Mouse (Mus musculus) lung, postnatal 25 days (tissue): ENCODE results near the gene Bcl2l10.
"Not testable (repeated sequence)": the region's sequence is repeated elsewhere in the genome, so short reads cannot be mapped to it uniquely, and the experiment has no call there.

Source experiments
- DNase-seq: peaks from one replicate; pipeline ENCODE4 v3.0.0; 2022; ENCODE audit warnings: low spot score

The Bcl2l10 gene

GRCm38 (mm10) chr9:75348066-75348465, 508 bp downstream of the Bcl2l10 start:
- DNase-seq, result no peak

GRCm38 (mm10) chr9:75348641-75349040, 1.1 kb downstream of the Bcl2l10 start:
- DNase-seq, result no peak

GRCm38 (mm10) chr9:75353094-75353493, 5.5 kb downstream of the Bcl2l10 start:
- DNase-seq, result no peak

GRCm38 (mm10) chr9:75355783-75356182, 8.2 kb downstream of the Bcl2l10 start:
- DNase-seq, result no peak

GRCm38 (mm10) chr9:75357087-75357654, 9.6 kb downstream of the Bcl2l10 start:
- DNase-seq, result no peak

- DNase-seq, result peak; percentile 84
These were observed 14.1 kb downstream of the Bcl2l10 start for GRCm38 (mm10) chr9:75361699-75362098.

GRCm38 (mm10) chr9:75362201-75362600, 14.6 kb downstream of the Bcl2l10 start:
- peak; percentile 21 for DNase-seq

GRCm38 (mm10) chr9:75363001-75363400, 15.4 kb downstream of the Bcl2l10 start:
- no peak for DNase-seq

- DNase-seq, result not testable (repeated sequence)
These were observed 16.1 kb downstream of the Bcl2l10 start for GRCm38 (mm10) chr9:75363702-75364101.

- DNase-seq, result no peak
These were observed 17.6 kb downstream of the Bcl2l10 start for GRCm38 (mm10) chr9:75365195-75365594.

GRCm38 (mm10) chr9:75366191-75366590, 18.6 kb downstream of the Bcl2l10 start:
- DNase-seq, result no peak

- no peak for DNase-seq
These were observed 21.2 kb downstream of the Bcl2l10 start for GRCm38 (mm10) chr9:75368779-75369178.

GRCm38 (mm10) chr9:75375606-75376005, 28.0 kb downstream of the Bcl2l10 start:
- no peak for DNase-seq

GRCm38 (mm10) chr9:75376428-75376827, 28.9 kb downstream of the Bcl2l10 start:
- no peak for DNase-seq

- no peak for DNase-seq
These were observed 31.2 kb downstream of the Bcl2l10 start for GRCm38 (mm10) chr9:75378774-75379173.

GRCm38 (mm10) chr9:75382825-75383224, 35.3 kb downstream of the Bcl2l10 start:
- DNase-seq, result no peak

GRCm38 (mm10) chr9:75383785-75384184, 36.2 kb downstream of the Bcl2l10 start:
- DNase-seq, result no peak

GRCm38 (mm10) chr9:75384337-75384962, 36.9 kb downstream of the Bcl2l10 start:
- DNase-seq, result no peak

GRCm38 (mm10) chr9:75385218-75385974, 37.8 kb downstream of the Bcl2l10 start:
- DNase-seq, result peak; percentile 37

GRCm38 (mm10) chr9:75393251-75393650, 45.7 kb downstream of the Bcl2l10 start:
- no peak for DNase-seq

GRCm38 (mm10) chr9:75395971-75396370, 48.4 kb downstream of the Bcl2l10 start:
- no peak for DNase-seq

- no peak for DNase-seq
These were observed 51.5 kb downstream of the Bcl2l10 start for GRCm38 (mm10) chr9:75399069-75399468.

- no peak for DNase-seq
These were observed 53.1 kb downstream of the Bcl2l10 start for GRCm38 (mm10) chr9:75400639-75401038.
